Comparison of ENCODE assay signal across 7 mouse cellular contexts in genomic region chr4:130175072-130175711, GRCm38 (mm10). TPM values are rescaled to one million over a fixed set of nuclear protein-coding genes. Genes with fewer than 3 reads are reported as not detected.
DNase-seq lines count a peak whose midpoint lies in the region; ATAC-seq lines count a peak whose summit lies in the region.

TSS of gene Tinagl1 (minus strand) at chr4:130175122.

- 3% methylated on average over 13 of the region's 14 CpGs for WGBS in hindbrain, embryonic 12.5 days
- WGBS in liver, embryonic 11.5 days = 4% methylated on average over 14 of the region's 14 CpGs
- WGBS in neural tube, embryonic 11.5 days = 2% methylated on average over 14 of the region's 14 CpGs

- no peaks in the 10 kb centered on the region for H3K36me3 ChIP-seq in hindbrain, embryonic 12.5 days
- H3K36me3 ChIP-seq in liver, embryonic 11.5 days (ENCODE audit: control insufficient read depth, insufficient read depth, low read length) = no peaks in the 10 kb centered on the region
- no peaks in the 10 kb centered on the region for H3K36me3 ChIP-seq in neural tube, embryonic 11.5 days (ENCODE audit: control insufficient read depth, insufficient read depth, low read length)

- H3K27ac ChIP-seq in hindbrain, embryonic 12.5 days = no peak within 1 kb of the TSS
- H3K27ac ChIP-seq in liver, embryonic 11.5 days (ENCODE audit: low read depth, low read length) = peak within 1 kb of the TSS; percentile 64
- no peak within 1 kb of the TSS for H3K27ac ChIP-seq in neural tube, embryonic 11.5 days (ENCODE audit: low read depth, low read length)

- peak within 1 kb of the TSS; percentile 1; the same call in 1 of the 2 replicates for H3K9ac ChIP-seq in hindbrain, embryonic 12.5 days
- H3K9ac ChIP-seq in liver, embryonic 11.5 days (ENCODE audit: low read depth, low read length) = peak within 1 kb of the TSS; percentile 43
- H3K9ac ChIP-seq in neural tube, embryonic 11.5 days (ENCODE audit: low read length) = no peak within 1 kb of the TSS

- H3K4me3 ChIP-seq in hindbrain, embryonic 12.5 days = peak within 1 kb of the TSS; percentile 4; the same call in 1 of the 2 replicates
- H3K4me3 ChIP-seq in liver, embryonic 11.5 days (ENCODE audit: low read depth, low read length) = peak within 1 kb of the TSS; percentile 36
- 0 out of 2 replicates have a peak within 1 kb of the TSS, but pooled peaks have one; percentile 1 for H3K4me3 ChIP-seq in neural tube, embryonic 11.5 days (ENCODE audit: low read depth, low read length)

- H3K27me3 ChIP-seq in hindbrain, embryonic 12.5 days = peaks cover 40% of the 10 kb centered on the region
- peaks cover 33% of the 10 kb centered on the region for H3K27me3 ChIP-seq in liver, embryonic 11.5 days (replicated peaks; ENCODE audit: control insufficient read depth, insufficient read depth, low read length)
- H3K27me3 ChIP-seq in neural tube, embryonic 11.5 days (ENCODE audit: control insufficient read depth, insufficient read depth, low read length) = peaks cover 14% of the 10 kb centered on the region; the same call in 1 of the 2 replicates

- peaks cover 39% of the 10 kb centered on the region for H3K4me1 ChIP-seq in hindbrain, embryonic 12.5 days
- peaks cover 30% of the 10 kb centered on the region for H3K4me1 ChIP-seq in liver, embryonic 11.5 days (replicated peaks; ENCODE audit: control insufficient read depth, insufficient read depth, low read length)
- H3K4me1 ChIP-seq in neural tube, embryonic 11.5 days (ENCODE audit: control insufficient read depth, insufficient read depth, low read length) = peaks cover 11% of the 10 kb centered on the region; the same call in 1 of the 2 replicates

- ATAC-seq in hindbrain, embryonic 12.5 days (ENCODE audit: low FRiP score) = no peak
- ATAC-seq in liver, embryonic 11.5 days (replicated peaks; ENCODE audit: low FRiP score) = no peak
- no peak for ATAC-seq in neural tube, embryonic 11.5 days (ENCODE audit: insufficient read depth, low FRiP score, low TSS enrichment)

- H3K9me3 ChIP-seq in hindbrain, embryonic 12.5 days (replicated peaks) = no peaks in the 10 kb centered on the region
- no peaks in the 10 kb centered on the region for H3K9me3 ChIP-seq in liver, embryonic 11.5 days (ENCODE audit: control insufficient read depth, low read length)
- no peaks in the 10 kb centered on the region for H3K9me3 ChIP-seq in neural tube, embryonic 11.5 days (ENCODE audit: control insufficient read depth, low read length)

- H3K4me2 ChIP-seq in hindbrain, embryonic 12.5 days (replicated peaks) = peak within 1 kb of the TSS; percentile 46
- H3K4me2 ChIP-seq in liver, embryonic 11.5 days = peak within 1 kb of the TSS; percentile 67
- H3K4me2 ChIP-seq in neural tube, embryonic 11.5 days (ENCODE audit: low read depth) = peak within 1 kb of the TSS; percentile 31

- DNase-seq in ES-CJ7 (ENCODE audit: low read depth, low spot score) = peak; percentile 54
- no peak for DNase-seq in adrenal gland, adult 8-10 months
- no peak for DNase-seq in gastrocnemius, adult 18-20 months (ENCODE audit: low spot score)
- no peak for DNase-seq in liver, embryonic 11.5 days (ENCODE audit: low spot score)
- peak; percentile 46 for DNase-seq in neural tube, embryonic 11.5 days (ENCODE audit: low spot score)
- DNase-seq in cerebellum, adult 9-10 months = no peak

RNA-seq across cellular contexts. Expression of gene Tinagl1, which starts in this region (rescaled TPM):
- 100 to 1,000 TPM in 2 of 4 experiments, 10 to 100 TPM in 2; 80.9 to 133 (median 107) TPM for total RNA-seq in adrenal gland, adult 8-10 months (2022)
- total RNA-seq in gastrocnemius, adult 18-20 months (2021) = 10 to 100 TPM; 27.5 to 40.5 TPM
- polyA plus RNA-seq in hindbrain, embryonic 12.5 days (2016; fragmentation: Nextera tagmentation; extraction: Ambion mirVana) = 10.6 and 11.0 TPM in 2 replicates
- polyA plus RNA-seq in liver, embryonic 11.5 days (2014; fragmentation: Nextera tagmentation; extraction: Ambion mirVana) = 15.3 and 16.1 TPM in 2 replicates
- polyA plus RNA-seq in neural tube, embryonic 11.5 days (2014; fragmentation: Nextera tagmentation; extraction: Ambion mirVana) = 4.7 and 5.0 TPM in 2 replicates

Comparison
In these comparisons a context has a peak if more than half of its experiments do, and no peak if none do; other contexts are left out.
1. DNase-seq: peak in ES-CJ7 (single experiment) and neural tube, embryonic 11.5 days (single experiment); none in adrenal gland, adult 8-10 months (single experiment), gastrocnemius, adult 18-20 months (single experiment), liver, embryonic 11.5 days (single experiment) and cerebellum, adult 9-10 months (single experiment).
2. Peak in every context shown above with its lines, with median percentiles within 50 percentile points of each other: H3K4me2 ChIP-seq and H3K4me3 ChIP-seq.